ENCODE assay signal across 23 mouse cellular contexts in genomic region chr11:60355952-60356351, GRCm38 (mm10).
"Had no signal": no experiment of that assay in that cellular context is flagged by ENCODE, and none has a peak within 500 bp of the region (broad histone marks: within the 10 kb centered on the region; RNA-seq: fewer than 3 reads in every experiment).

No protein-coding gene starts in this region.

- ATAC-seq: hindbrain, embryonic 16.5 days; inflammation-experienced regulatory T-cells, adult 6 months; intestine, embryonic 15.5 days; intestine, postnatal 0 days; liver, embryonic 12.5 days had no signal

- H3K9me3 ChIP-seq: heart, embryonic 10.5 days; heart, embryonic 12.5 days; hindbrain, embryonic 10.5 days; hindbrain, embryonic 12.5 days; intestine, embryonic 15.5 days; limb, embryonic 10.5 days; limb, embryonic 12.5 days; liver, embryonic 12.5 days had no signal

- H3K27me3 ChIP-seq: heart, embryonic 12.5 days; hindbrain, embryonic 12.5 days; intestine, embryonic 15.5 days; limb, embryonic 12.5 days had no signal

- DNase-seq: gastrocnemius, postnatal 25 days; heart, adult 18-20 months; heart, postnatal 10 days; heart, postnatal 4 days; kidney, adult 18-20 months; kidney, adult 8-10 months; kidney, postnatal 14 days; kidney, postnatal 36 days had no signal

- H3K4me2 ChIP-seq: heart, embryonic 12.5 days; hindbrain, embryonic 12.5 days; hindbrain, embryonic 14.5 days; intestine, embryonic 15.5 days; limb, embryonic 12.5 days; liver, embryonic 12.5 days had no signal

- H3K36me3 ChIP-seq: heart, embryonic 10.5 days; heart, embryonic 12.5 days; hindbrain, embryonic 10.5 days; hindbrain, embryonic 12.5 days; intestine, embryonic 15.5 days; limb, embryonic 10.5 days; limb, embryonic 12.5 days; liver, embryonic 12.5 days had no signal

- H3K4me3 ChIP-seq: heart, embryonic 10.5 days; heart, embryonic 12.5 days; hindbrain, embryonic 10.5 days; hindbrain, embryonic 12.5 days; intestine, embryonic 15.5 days; left cerebral cortex, adult 2 months; limb, embryonic 10.5 days; limb, embryonic 12.5 days; liver, embryonic 12.5 days had no signal

- H3K9ac ChIP-seq: heart, embryonic 12.5 days; hindbrain, embryonic 12.5 days; hindbrain, embryonic 14.5 days; intestine, embryonic 15.5 days; limb, embryonic 12.5 days; liver, embryonic 12.5 days; liver, embryonic 14.5 days had no signal

- H3K27ac ChIP-seq: heart, embryonic 10.5 days; hindbrain, embryonic 10.5 days; hindbrain, embryonic 12.5 days; hindbrain, embryonic 14.5 days; intestine, embryonic 15.5 days; kidney, postnatal 0 days; left cerebral cortex, adult 2 months; limb, embryonic 10.5 days; limb, embryonic 12.5 days; liver, embryonic 12.5 days; liver, embryonic 14.5 days had no signal
